Mouse (Mus musculus) CH12.LX (cell line): ENCODE results near the gene Trim11.

Source experiments
- CTCF ChIP-seq, 2 experiments: IDR thresholded peaks in 1 of 2; conservative IDR thresholded peaks in 1 of 2; 2 replicates each; pipeline ENCODE4 v1.5.1; 2011 to 2012; ENCODE audit warnings: low read depth in 2 of 2, low read length in 2 of 2, improper control_type of control experiment in 1 of 2, inconsistent platforms in 1 of 2, mild to moderate bottlenecking in 1 of 2, moderate library complexity in 1 of 2
- ELF1 ChIP-seq: IDR thresholded peaks from 2 replicates; pipeline ENCODE4 v1.6.1; 2014; ENCODE audit warnings: low read depth, mild to moderate bottlenecking, inconsistent platforms, low read length, improper control_type of control experiment
- MYC ChIP-seq: IDR thresholded peaks from 2 replicates; pipeline ENCODE4 v1.6.1; 2011; ENCODE audit warnings: low read depth, mild to moderate bottlenecking, improper control_type of control experiment, low read length
- POLR2A ChIP-seq: IDR thresholded peaks from 2 replicates; pipeline ENCODE4 v1.6.1; 2011; ENCODE audit warnings: low read depth, mild to moderate bottlenecking, improper control_type of control experiment, low read length
- RAD21 ChIP-seq: IDR thresholded peaks from 2 replicates; pipeline ENCODE4 v1.6.1; 2011; ENCODE audit warnings: low read depth, mild to moderate bottlenecking, low read length, improper control_type of control experiment, moderate library complexity
- RCOR1 ChIP-seq: conservative IDR thresholded peaks from 2 replicates; pipeline ENCODE4 v1.6.1; 2012; ENCODE audit warnings: low read depth, mild to moderate bottlenecking, inconsistent platforms, low read length, improper control_type of control experiment
- SIN3A ChIP-seq: IDR thresholded peaks from 2 replicates; pipeline ENCODE4 v1.6.1; 2012; ENCODE audit warnings: low read length, improper control_type of control experiment, inconsistent platforms
- SMC3 ChIP-seq: IDR thresholded peaks from 2 replicates; pipeline ENCODE4 v1.6.1; 2011; ENCODE audit warnings: low read depth, low read length, improper control_type of control experiment
- TBP ChIP-seq: conservative IDR thresholded peaks from 2 replicates; pipeline ENCODE4 v1.6.1; 2011; ENCODE audit warnings: low read depth, low read length, improper control_type of control experiment
- USF1 ChIP-seq: IDR thresholded peaks from 2 replicates; pipeline ENCODE4 v1.6.1; 2014; ENCODE audit warnings: low read depth, mild to moderate bottlenecking, inconsistent platforms, low read length, improper control_type of control experiment
- USF2 ChIP-seq: conservative IDR thresholded peaks from 2 replicates; pipeline ENCODE4 v1.6.1; 2011; ENCODE audit warnings: low read depth, low read length, improper control_type of control experiment

DNA sequence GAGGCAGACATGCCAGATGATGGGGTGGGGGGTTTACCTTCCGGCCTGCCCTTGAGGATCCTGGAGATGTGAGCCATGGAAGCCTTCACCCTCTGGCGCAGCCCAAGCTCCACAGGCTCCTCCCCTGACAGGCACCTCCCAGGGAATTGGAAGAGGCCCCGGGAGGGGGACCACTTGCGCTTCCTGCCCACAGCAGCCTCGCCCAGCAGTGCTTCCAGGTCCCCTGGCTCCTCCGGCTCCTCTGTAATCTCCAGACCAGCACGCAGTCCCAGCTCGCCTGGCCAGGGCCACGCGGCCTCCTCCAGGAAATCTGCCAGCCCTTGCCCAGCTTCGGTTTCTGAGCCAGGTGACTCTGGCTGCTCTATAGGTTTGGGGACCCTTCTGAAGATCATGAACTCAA, 21.3 kb downstream of the Trim11 start:
- no peak for TF ChIP-seq CTCF (conservative IDR thresholded peaks at IDR 0.05 in 1 of 2, IDR thresholded peaks at IDR 0.05 in 1 of 2; ENCODE audit: low read depth in 2 of 2, low read length in 2 of 2)
- TF ChIP-seq POLR2A, result no peak
- no peak for TF ChIP-seq SMC3
- no peak for TF ChIP-seq USF1
- no peak for TF ChIP-seq ELF1
- no peak for TF ChIP-seq USF2
- no peak for TF ChIP-seq TBP
- TF ChIP-seq RAD21, result no peak
- no peak for TF ChIP-seq RCOR1
- no peak for TF ChIP-seq MYC
- TF ChIP-seq SIN3A, result no peak
